In genomic region chr16:70352571-70352970, GRCm38 (mm10) we compare ENCODE assay signal across 19 mouse cellular contexts. TPM values are rescaled to one million over a fixed set of nuclear protein-coding genes. Genes with fewer than 3 reads are reported as not detected.
DNase-seq lines count a peak whose midpoint lies in the region; ATAC-seq and TF ChIP-seq lines count a peak whose summit lies in the region.
"Had no signal": no experiment of that assay in that cellular context is flagged by ENCODE, and none has a peak within 500 bp of the region (broad histone marks: within the 10 kb centered on the region; RNA-seq: fewer than 3 reads in every experiment).

No protein-coding gene starts in this region.

- no peak overlapping the region for H3K4me2 ChIP-seq in forebrain, embryonic 14.5 days (ENCODE audit: low read length)
- H3K4me2 ChIP-seq in forebrain, embryonic 13.5 days = no peak overlapping the region
- no peak overlapping the region for H3K4me2 ChIP-seq in kidney, postnatal 0 days (ENCODE audit: low read length)
- no peak overlapping the region for H3K4me2 ChIP-seq in midbrain, embryonic 11.5 days
- H3K4me2 ChIP-seq in midbrain, embryonic 15.5 days = no peak overlapping the region
- H3K4me2 ChIP-seq: embryonic facial prominence, embryonic 15.5 days had no signal

- no peak overlapping the region for H3K27ac ChIP-seq in forebrain, embryonic 14.5 days (ENCODE audit: low read depth, low read length)
- no peak overlapping the region for H3K27ac ChIP-seq in forebrain, embryonic 13.5 days
- H3K27ac ChIP-seq in kidney, postnatal 0 days = no peak overlapping the region
- H3K27ac ChIP-seq in midbrain, embryonic 11.5 days (ENCODE audit: low read depth, low read length) = no peak overlapping the region
- no peak overlapping the region for H3K27ac ChIP-seq in midbrain, embryonic 15.5 days
- H3K27ac ChIP-seq: embryonic facial prominence, embryonic 15.5 days; limb, embryonic 10.5 days; liver, embryonic 14.5 days; stomach, embryonic 15.5 days had no signal

- H3K4me3 ChIP-seq in forebrain, embryonic 14.5 days (ENCODE audit: low read depth, low read length) = no peak overlapping the region
- H3K4me3 ChIP-seq in forebrain, embryonic 13.5 days = no peak overlapping the region
- no peak overlapping the region for H3K4me3 ChIP-seq in kidney, postnatal 0 days (replicated peaks; ENCODE audit: low read depth, low read length)
- no peak overlapping the region for H3K4me3 ChIP-seq in midbrain, embryonic 11.5 days (ENCODE audit: low read depth, low read length)
- no peak overlapping the region for H3K4me3 ChIP-seq in midbrain, embryonic 15.5 days
- H3K4me3 ChIP-seq: embryonic facial prominence, embryonic 15.5 days; limb, embryonic 10.5 days; megakaryocyte, embryonic 14.5 days; neural tube, embryonic 13.5 days; stomach, embryonic 15.5 days had no signal

- no peak overlapping the region for H3K9ac ChIP-seq in forebrain, embryonic 14.5 days (ENCODE audit: low read length)
- no peak overlapping the region for H3K9ac ChIP-seq in forebrain, embryonic 13.5 days
- no peak overlapping the region for H3K9ac ChIP-seq in kidney, postnatal 0 days (ENCODE audit: low read depth, low read length)
- H3K9ac ChIP-seq in midbrain, embryonic 11.5 days (ENCODE audit: low read length) = no peak overlapping the region
- H3K9ac ChIP-seq in midbrain, embryonic 15.5 days = no peak overlapping the region
- H3K9ac ChIP-seq: embryonic facial prominence, embryonic 15.5 days; liver, embryonic 14.5 days; stomach, embryonic 15.5 days had no signal

- H3K27me3 ChIP-seq in forebrain, embryonic 14.5 days (replicated peaks; ENCODE audit: control insufficient read depth, insufficient read depth, low read length) = no peaks in the 10 kb centered on the region
- H3K27me3 ChIP-seq in forebrain, embryonic 13.5 days = no peaks in the 10 kb centered on the region
- H3K27me3 ChIP-seq in kidney, postnatal 0 days (ENCODE audit: insufficient read depth, low read length) = no peaks in the 10 kb centered on the region
- H3K27me3 ChIP-seq in midbrain, embryonic 11.5 days (ENCODE audit: control insufficient read depth, insufficient read depth, low read length) = no peaks in the 10 kb centered on the region
- no peaks in the 10 kb centered on the region for H3K27me3 ChIP-seq in midbrain, embryonic 15.5 days (replicated peaks)
- H3K27me3 ChIP-seq: embryonic facial prominence, embryonic 15.5 days; megakaryocyte, embryonic 14.5 days; neural tube, embryonic 13.5 days; stomach, embryonic 15.5 days had no signal

- no peaks in the 10 kb centered on the region for H3K9me3 ChIP-seq in forebrain, embryonic 14.5 days (replicated peaks; ENCODE audit: control insufficient read depth, low read length)
- H3K9me3 ChIP-seq in forebrain, embryonic 13.5 days (replicated peaks) = no peaks in the 10 kb centered on the region
- H3K9me3 ChIP-seq in kidney, postnatal 0 days (replicated peaks; ENCODE audit: low read length) = no peaks in the 10 kb centered on the region
- no peaks in the 10 kb centered on the region for H3K9me3 ChIP-seq in midbrain, embryonic 11.5 days (ENCODE audit: control insufficient read depth, low read length)
- H3K9me3 ChIP-seq in midbrain, embryonic 15.5 days = no peaks in the 10 kb centered on the region
- H3K9me3 ChIP-seq: embryonic facial prominence, embryonic 15.5 days; limb, embryonic 10.5 days; neural tube, embryonic 13.5 days; stomach, embryonic 15.5 days had no signal

- DNase-seq in forebrain, embryonic 14.5 days (ENCODE audit: low spot score) = peak; percentile 35
- peak; percentile 63 for DNase-seq in kidney, postnatal 0 days (ENCODE audit: low spot score)
- DNase-seq in kidney, adult 11 months = no peak
- DNase-seq in midbrain, embryonic 11.5 days (ENCODE audit: low spot score, missing footprints) = peak; percentile 78
- DNase-seq in lung, postnatal 25 days (ENCODE audit: low spot score) = peak; percentile 62
- DNase-seq in right cerebral cortex, postnatal 4 days = no peak
- DNase-seq: cerebellum, adult 11 months; gastrocnemius, postnatal 10 days; thymus, adult 2 months had no signal

- no peaks in the 10 kb centered on the region for H3K36me3 ChIP-seq in forebrain, embryonic 14.5 days (ENCODE audit: control insufficient read depth, insufficient read depth, low read length)
- H3K36me3 ChIP-seq in forebrain, embryonic 13.5 days (ENCODE audit: poor library complexity, severe bottlenecking) = no peaks in the 10 kb centered on the region
- H3K36me3 ChIP-seq in kidney, postnatal 0 days (ENCODE audit: insufficient read depth, low read length) = no peaks in the 10 kb centered on the region
- no peaks in the 10 kb centered on the region for H3K36me3 ChIP-seq in midbrain, embryonic 11.5 days (ENCODE audit: control insufficient read depth, insufficient read depth, low read length)
- H3K36me3 ChIP-seq in midbrain, embryonic 15.5 days (replicated peaks) = no peaks in the 10 kb centered on the region
- H3K36me3 ChIP-seq: embryonic facial prominence, embryonic 15.5 days; limb, embryonic 10.5 days; neural tube, embryonic 13.5 days; stomach, embryonic 15.5 days had no signal

- no peak for ATAC-seq in forebrain, embryonic 14.5 days
- no peak for ATAC-seq in forebrain, embryonic 13.5 days
- ATAC-seq in kidney, postnatal 0 days (replicated peaks; ENCODE audit: low FRiP score, low read depth) = no peak
- ATAC-seq in midbrain, embryonic 11.5 days (ENCODE audit: low FRiP score) = no peak
- no peak for ATAC-seq in midbrain, embryonic 15.5 days (replicated peaks)
- ATAC-seq: activated CD4-positive, CD25-positive, alpha-beta regulatory T cell, adult 4 months; CD4-positive, CD25-positive, alpha-beta regulatory T cell, adult 4 months had no signal

- H3K4me1 ChIP-seq in forebrain, embryonic 14.5 days (ENCODE audit: control insufficient read depth, insufficient read depth, low read length) = no peaks in the 10 kb centered on the region
- H3K4me1 ChIP-seq in forebrain, embryonic 13.5 days = no peaks in the 10 kb centered on the region
- H3K4me1 ChIP-seq in kidney, postnatal 0 days (replicated peaks; ENCODE audit: insufficient read depth, low read length) = no peaks in the 10 kb centered on the region
- no peaks in the 10 kb centered on the region for H3K4me1 ChIP-seq in midbrain, embryonic 11.5 days (ENCODE audit: control insufficient read depth, insufficient read depth, low read length)
- no peaks in the 10 kb centered on the region for H3K4me1 ChIP-seq in midbrain, embryonic 15.5 days
- H3K4me1 ChIP-seq: embryonic facial prominence, embryonic 15.5 days; megakaryocyte, embryonic 14.5 days; stomach, embryonic 15.5 days had no signal

- WGBS in forebrain, embryonic 14.5 days = 56% methylated on average over 3 of the region's 3 CpGs
- WGBS in forebrain, embryonic 13.5 days = 60% methylated on average over 3 of the region's 3 CpGs
- 35% methylated on average over 3 of the region's 3 CpGs for WGBS in kidney, postnatal 0 days
- WGBS in midbrain, embryonic 11.5 days = 76% methylated on average over 3 of the region's 3 CpGs
- WGBS in midbrain, embryonic 15.5 days = 73% methylated on average over 3 of the region's 3 CpGs

- TF ChIP-seq CTCF in kidney, postnatal 0 days (IDR thresholded peaks at IDR 0.05; ENCODE audit: low read depth) = no peak

RNA-seq across cellular contexts. Expression of gene Gbe1, which starts 38.8 kb away (rescaled TPM):
- 12.6 and 13.7 TPM in 2 replicates for polyA plus RNA-seq in forebrain, embryonic 14.5 days (2014; fragmentation: Nextera tagmentation; extraction: Ambion mirVana)
- 13.7 and 14.6 TPM in 2 replicates for polyA plus RNA-seq in forebrain, embryonic 13.5 days (2015; fragmentation: Nextera tagmentation; extraction: Ambion mirVana)
- 33.0 and 35.8 TPM in 2 replicates for polyA plus RNA-seq in kidney, postnatal 0 days (2015; fragmentation: Nextera tagmentation; extraction: Ambion mirVana)
- polyA plus RNA-seq in midbrain, embryonic 11.5 days (2014; fragmentation: Nextera tagmentation; extraction: Ambion mirVana) = 15.9 and 23.0 TPM in 2 replicates
- 16.6 and 17.9 TPM in 2 replicates for polyA plus RNA-seq in midbrain, embryonic 15.5 days (2015; fragmentation: Nextera tagmentation; extraction: Ambion mirVana)

Comparison
In these comparisons a context has a peak if more than half of its experiments do, and no peak if none do; other contexts are left out.
1. DNase-seq: peak in forebrain, embryonic 14.5 days (single experiment), kidney, postnatal 0 days (single experiment), midbrain, embryonic 11.5 days (single experiment) and lung, postnatal 25 days (single experiment); none in kidney, adult 11 months (single experiment) and right cerebral cortex, postnatal 4 days (single experiment).